Mouse (Mus musculus) hindbrain, embryonic 14.5 days (tissue): ENCODE measurements around the gene 5730596B20Rik. TPM values are rescaled to one million over a fixed set of nuclear protein-coding genes. Genes with fewer than 3 reads are reported as not detected.

ENCODE experiments used
- ATAC-seq: fragments of 200-750 bp; cut with Nextera tagmentation; 2 replicates; pipeline ENCODE4 v1.8.0; 2017; ENCODE audit warnings: moderate number of reproducible peaks, mild to moderate bottlenecking, moderate TSS enrichment, moderate library complexity; ENCODE audit not compliant: low FRiP score
- DNase-seq: peaks from one replicate; pipeline ENCODE4 v3.0.0-alpha.2; 2015; ENCODE audit warnings: low spot score
- H3K27ac ChIP-seq: fragments of 300-500 bp; sonication (generic); 2 replicates; pipeline ENCODE4 v1.5.1; 2014; ENCODE audit warnings: mild to moderate bottlenecking, moderate library complexity
- H3K27me3 ChIP-seq: fragments of 300-500 bp; sonication (generic); 2 replicates; pipeline ENCODE4 v1.6.1; 2014; ENCODE audit warnings: mild to moderate bottlenecking, low read length, mixed read lengths; ENCODE audit not compliant: control insufficient read depth, insufficient read depth
- H3K36me3 ChIP-seq: fragments of 300-500 bp; sonication (generic); replicated peaks from 2 replicates; pipeline ENCODE4 v1.6.1; 2014; ENCODE audit not compliant: control insufficient read depth, insufficient read depth
- H3K4me1 ChIP-seq: fragments of 300-500 bp; sonication (generic); replicated peaks from 2 replicates; pipeline ENCODE4 v1.6.1; 2014; ENCODE audit warnings: antibody characterized with exemption, low read length, mixed read lengths; ENCODE audit not compliant: control insufficient read depth, insufficient read depth
- H3K4me2 ChIP-seq: fragments of 300-500 bp; sonication (generic); replicated peaks from 2 replicates; pipeline ENCODE4 v1.6.1; 2014; ENCODE audit warnings: mild to moderate bottlenecking, moderate library complexity
- H3K4me3 ChIP-seq: fragments of 300-500 bp; sonication (generic); replicated peaks from 2 replicates; pipeline ENCODE4 v1.5.1; 2014; ENCODE audit warnings: mild to moderate bottlenecking, low read length
- H3K9ac ChIP-seq: fragments of 300-500 bp; sonication (generic); 2 replicates; pipeline ENCODE4 v1.6.1; 2014
- H3K9me3 ChIP-seq: fragments of 300-500 bp; sonication (generic); 2 replicates; pipeline ENCODE4 v1.6.1; 2016; ENCODE audit warnings: low read length; ENCODE audit not compliant: control insufficient read depth
- WGBS: fragments of 180-500 bp; shearing (Covaris S2); extraction: QIAGEN DNeasy Blood & Tissue Kit; methylation state at CpG from one replicate; pipeline ENCODE4 v1.1.7; 2014; 5-methylcytosine and 5-hydroxymethylcytosine counted together
- polyA plus RNA-seq: library from polyadenylated mRNA; unstranded; fragments of >200 nt; fragmentation: Nextera tagmentation; extraction: Ambion mirVana; gene quantifications from 2 replicates; pipeline ENCODE4 v1.2.1, GENCODE M21; 2014

Gene 5730596B20Rik
- polyA plus RNA-seq: 4.1 and 5.0 TPM in 2 replicates

- Histone ChIP-seq H3K4me3 (peak within 1 kb of the TSS; percentile 71), H3K27ac (peak within 1 kb of the TSS; percentile 100), H3K36me3 (no peaks in the 10 kb centered on the region), H3K9me3 (no peaks in the 10 kb centered on the region), H3K9ac (peak within 1 kb of the TSS; percentile 99), H3K27me3 (peaks cover 77% of the 10 kb centered on the region), H3K4me2 (peak within 1 kb of the TSS; percentile 81), H3K4me1 (peaks cover 8% of the 10 kb centered on the region)
- ATAC-seq (no peak), DNase-seq (no peak)
- 1% methylated on average over 36 of the region's 36 CpGs for WGBS
Observed at GRCm38 (mm10) chr6:52177061-52177735, at the start of gene 5730596B20Rik. Gene 5730596B20Rik (plus strand): TSS chr6:52177498.

GRCm38 (mm10) chr6:52137841-52138535 lies 39.3 kb upstream of the 5730596B20Rik start:
- Histone ChIP-seq H3K4me2 (no peak overlapping the region), H3K9ac (no peak overlapping the region), H3K36me3 (no peaks in the 10 kb centered on the region), H3K9me3 (no peaks in the 10 kb centered on the region), H3K27ac (no peak overlapping the region), H3K4me1 (peaks cover 12% of the 10 kb centered on the region; the same call in 1 of the 2 replicates), H3K27me3 (no peaks in the 10 kb centered on the region), H3K4me3 (no peak overlapping the region)
- peak; percentile 71 for ATAC-seq
- DNase-seq: peak; percentile 68
- 39% methylated on average over 9 of the region's 9 CpGs for WGBS

DNA sequence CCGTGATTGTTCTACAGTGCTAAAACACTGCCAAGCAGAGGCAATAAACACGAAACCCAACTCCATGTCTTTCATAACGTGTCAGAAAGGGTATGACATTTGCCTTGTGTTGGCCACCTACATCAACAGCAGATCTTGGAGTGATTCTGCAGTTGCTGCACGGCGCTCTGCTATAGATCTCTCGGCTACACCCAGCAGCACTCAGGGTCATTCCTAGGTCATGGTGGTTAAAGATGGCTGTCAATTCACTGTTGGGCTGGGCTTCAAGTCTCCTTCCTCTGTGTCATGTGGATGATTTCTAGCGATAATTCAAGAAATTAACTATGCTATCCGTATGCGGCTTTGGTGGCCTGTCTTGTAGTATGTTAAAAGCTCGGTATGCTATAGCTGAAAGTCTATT lies 38.7 kb upstream of the 5730596B20Rik start:
- DNase-seq (no peak), ATAC-seq (no peak)
- H3K4me2 ChIP-seq: no peak overlapping the region
- no peaks in the 10 kb centered on the region for H3K36me3 ChIP-seq
- H3K27ac ChIP-seq: no peak overlapping the region
- H3K9ac ChIP-seq: no peak overlapping the region
- WGBS: 54% methylated on average over 10 of the region's 10 CpGs
- peaks cover 12% of the 10 kb centered on the region; the same call in 1 of the 2 replicates for H3K4me1 ChIP-seq
- no peaks in the 10 kb centered on the region for H3K9me3 ChIP-seq
- H3K27me3 ChIP-seq: no peaks in the 10 kb centered on the region
- H3K4me3 ChIP-seq: no peak overlapping the region

GRCm38 (mm10) chr6:52139115-52139514 lies 38.2 kb upstream of the 5730596B20Rik start:
- no peak overlapping the region for H3K4me3 ChIP-seq
- peaks cover 12% of the 10 kb centered on the region; the same call in 1 of the 2 replicates for H3K4me1 ChIP-seq
- H3K36me3 ChIP-seq: no peaks in the 10 kb centered on the region
- no peaks in the 10 kb centered on the region for H3K27me3 ChIP-seq
- no peak overlapping the region for H3K4me2 ChIP-seq
- 78% methylated on average over 5 of the region's 5 CpGs for WGBS
- no peak overlapping the region for H3K9ac ChIP-seq
- no peak overlapping the region for H3K27ac ChIP-seq
- DNase-seq (no peak), ATAC-seq (no peak)
- H3K9me3 ChIP-seq: no peaks in the 10 kb centered on the region

GRCm38 (mm10) chr6:52150401-52150966 lies 26.8 kb upstream of the 5730596B20Rik start:
- H3K9me3 ChIP-seq: no peaks in the 10 kb centered on the region
- no peaks in the 10 kb centered on the region for H3K4me1 ChIP-seq
- H3K9ac ChIP-seq: no peak overlapping the region
- no peak overlapping the region for H3K4me3 ChIP-seq
- H3K36me3 ChIP-seq: no peaks in the 10 kb centered on the region
- 7% methylated on average over 16 of the region's 16 CpGs for WGBS
- ATAC-seq: no peak
- H3K27ac ChIP-seq: no peak overlapping the region
- peaks cover 77% of the 10 kb centered on the region for H3K27me3 ChIP-seq
- H3K4me2 ChIP-seq: no peak overlapping the region
- DNase-seq: no peak

- WGBS: 25% methylated on average over 4 of the region's 4 CpGs
- ATAC-seq (no peak), DNase-seq (no peak)
- Histone ChIP-seq H3K36me3 (no peaks in the 10 kb centered on the region), H3K9ac (no peak overlapping the region), H3K4me1 (no peaks in the 10 kb centered on the region), H3K27ac (no peak overlapping the region), H3K4me3 (no peak overlapping the region), H3K27me3 (peaks cover 84% of the 10 kb centered on the region), H3K4me2 (no peak overlapping the region), H3K9me3 (no peaks in the 10 kb centered on the region)
Observed at GRCm38 (mm10) chr6:52151571-52151970, 25.7 kb upstream of the 5730596B20Rik start.

GRCm38 (mm10) chr6:52152226-52153193 lies 24.8 kb upstream of the 5730596B20Rik start:
- no peaks in the 10 kb centered on the region for H3K4me1 ChIP-seq
- 8% methylated on average over 16 of the region's 16 CpGs for WGBS
- peak; percentile 32 for DNase-seq

DNA sequence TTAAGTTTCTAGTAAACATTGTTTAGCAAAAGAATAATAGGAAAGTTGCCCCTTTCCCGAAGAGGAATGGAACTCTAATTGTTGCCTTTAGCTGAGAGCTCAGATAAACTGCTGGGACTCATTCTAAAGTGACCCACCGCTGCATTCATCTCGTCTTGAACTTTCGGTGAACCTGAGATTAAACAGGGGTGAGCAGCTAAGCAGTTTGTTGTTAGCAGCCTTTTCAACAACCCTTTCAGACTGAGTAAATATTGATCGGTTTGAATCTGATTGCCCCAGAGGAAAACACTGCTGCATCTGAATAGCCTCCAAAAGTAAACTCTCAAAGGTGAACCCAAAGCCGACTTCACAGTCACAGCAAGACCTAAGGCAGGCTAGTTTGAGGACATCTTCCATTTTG lies 24.0 kb upstream of the 5730596B20Rik start:
- no peaks in the 10 kb centered on the region for H3K9me3 ChIP-seq
- H3K36me3 ChIP-seq: no peaks in the 10 kb centered on the region
- H3K27ac ChIP-seq: no peak overlapping the region
- no peak overlapping the region for H3K9ac ChIP-seq
- no peak for ATAC-seq
- no peak overlapping the region for H3K4me2 ChIP-seq
- peaks cover 5% of the 10 kb centered on the region; the same call in 1 of the 2 replicates for H3K4me1 ChIP-seq
- peaks cover 93% of the 10 kb centered on the region for H3K27me3 ChIP-seq
- H3K4me3 ChIP-seq: no peak overlapping the region
- DNase-seq: peak; percentile 25
- WGBS: 5% methylated on average over 6 of the region's 6 CpGs

More at GRCm38 (mm10) chr6:52152226-52153193, 24.8 kb upstream of the 5730596B20Rik start:
- ATAC-seq: no peak
- Histone ChIP-seq H3K27ac (no peak overlapping the region), H3K36me3 (no peaks in the 10 kb centered on the region), H3K9me3 (no peaks in the 10 kb centered on the region), H3K9ac (no peak overlapping the region), H3K27me3 (peaks cover 85% of the 10 kb centered on the region), H3K4me2 (no peak overlapping the region), H3K4me3 (no peak overlapping the region)
